Mouse (Mus musculus): ENCODE measurements at regions not wholly inside any gene's neighbourhood (a gene's known extent, or its start where the extent isn't known, plus 50 kb on each side); places are given as distances from the start of the nearest gene placed in this dataset.

DNA sequence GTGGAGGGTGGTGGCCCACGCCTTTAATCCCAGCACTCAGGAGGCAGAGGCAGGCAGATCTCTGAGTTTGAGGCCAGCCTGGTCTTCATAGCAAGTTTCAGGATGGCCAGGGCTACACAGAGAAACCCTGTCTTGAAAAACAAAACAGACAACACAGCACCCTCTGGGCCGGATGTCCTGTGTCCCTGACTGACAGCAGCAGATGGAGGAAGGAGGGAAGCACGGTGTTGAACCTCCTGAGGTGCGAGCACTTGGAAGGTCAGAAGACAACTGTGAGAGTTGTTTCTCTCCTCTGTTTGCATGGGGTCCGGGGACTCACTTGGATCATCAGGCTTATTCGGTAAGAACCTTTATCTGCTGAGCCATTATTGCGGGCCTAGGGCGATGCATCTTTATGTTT is 76.6 kb upstream of the Man2a1 start:
- TF ChIP-seq TCF12 (IDR thresholded peaks at IDR 0.05; ENCODE audit: low read depth, low read length) (no peak), CTCF (IDR thresholded peaks at IDR 0.05 in 2 of 3, conservative IDR thresholded peaks at IDR 0.05 in 1 of 3; ENCODE audit: control insufficient read depth in 1 of 3, insufficient read depth in 1 of 3, low read depth in 2 of 3, low read length in 3 of 3, poor library complexity in 1 of 3, severe bottlenecking in 1 of 3) (no peak), HCFC1 (IDR thresholded peaks at IDR 0.05; ENCODE audit: low read depth, low read length) (no peak), UBTF (IDR thresholded peaks at IDR 0.05; ENCODE audit: borderline replicate concordance, insufficient read depth, low read depth, low read length) (no peak), POLR2A (IDR thresholded peaks at IDR 0.05; ENCODE audit: control insufficient read depth in 1 of 2, insufficient read depth in 1 of 2, low read depth in 1 of 2, low read length in 2 of 2, poor library complexity in 1 of 2) (no peak), RCOR1 (IDR thresholded peaks at IDR 0.05; ENCODE audit: low read depth, low read length) (no peak), POLR2AphosphoS2 (IDR thresholded peaks at IDR 0.05; ENCODE audit: low read length) (no peak), ZC3H11A (IDR thresholded peaks at IDR 0.05; ENCODE audit: low read depth, low read length) (no peak)
